ENCODE assay signal across 10 mouse cellular contexts in genomic region chr6:136938331-136939126, GRCm38 (mm10). TPM values are rescaled to one million over a fixed set of nuclear protein-coding genes. Genes with fewer than 3 reads are reported as not detected.
A peak's percentile ranks its signal among the peaks of the same experiment; 100 is the strongest.
DNase-seq lines count a peak whose midpoint lies in the region; ATAC-seq lines count a peak whose summit lies in the region.
"Had no signal": no experiment of that assay in that cellular context is flagged by ENCODE, and none has a peak within 500 bp of the region (broad histone marks: within the 10 kb centered on the region; RNA-seq: fewer than 3 reads in every experiment).

No protein-coding gene starts in this region.

- 76% methylated on average over 18 of the region's 18 CpGs for WGBS in kidney, embryonic 16.5 days
- 79% methylated on average over 18 of the region's 18 CpGs for WGBS in kidney, embryonic 14.5 days
- 59% methylated on average over 18 of the region's 18 CpGs for WGBS in heart, embryonic 13.5 days

- no peak overlapping the region for H3K4me3 ChIP-seq in kidney, embryonic 16.5 days (ENCODE audit: low read length)
- no peak overlapping the region for H3K4me3 ChIP-seq in kidney, embryonic 14.5 days (ENCODE audit: low read length)
- H3K4me3 ChIP-seq in heart, embryonic 13.5 days = no peak overlapping the region

- no peak for ATAC-seq in kidney, embryonic 16.5 days (ENCODE audit: low FRiP score, low TSS enrichment)
- ATAC-seq in kidney, embryonic 14.5 days (ENCODE audit: low FRiP score, low TSS enrichment) = no peak
- ATAC-seq in heart, embryonic 13.5 days (ENCODE audit: extremely low read depth, insufficient number of reproducible peaks, low FRiP score, low TSS enrichment) = no peak
- ATAC-seq in megakaryocyte-erythroid progenitor cell, adult 5-6 weeks (replicated peaks; ENCODE audit: low FRiP score, low TSS enrichment, poor library complexity, severe bottlenecking) = peak; percentile 46
- ATAC-seq in activated CD4-positive, CD25-positive, alpha-beta regulatory T cell, adult 4 months = no peak

- no peak overlapping the region for H3K4me2 ChIP-seq in kidney, embryonic 16.5 days (replicated peaks; ENCODE audit: low read depth, low read length)
- no peak overlapping the region for H3K4me2 ChIP-seq in kidney, embryonic 14.5 days (replicated peaks; ENCODE audit: low read depth, low read length)
- H3K4me2 ChIP-seq in heart, embryonic 13.5 days = peak overlapping the region; percentile 25

- no peaks in the 10 kb centered on the region for H3K9me3 ChIP-seq in kidney, embryonic 16.5 days (ENCODE audit: low read length)
- no peaks in the 10 kb centered on the region for H3K9me3 ChIP-seq in kidney, embryonic 14.5 days (ENCODE audit: control insufficient read depth, low read length)
- no peaks in the 10 kb centered on the region for H3K9me3 ChIP-seq in heart, embryonic 13.5 days

- no peaks in the 10 kb centered on the region for H3K36me3 ChIP-seq in kidney, embryonic 16.5 days (ENCODE audit: insufficient read depth, low read length)
- no peaks in the 10 kb centered on the region for H3K36me3 ChIP-seq in kidney, embryonic 14.5 days (ENCODE audit: control insufficient read depth, insufficient read depth, low read length)
- H3K36me3 ChIP-seq in heart, embryonic 13.5 days = peaks cover under 1% of the 10 kb centered on the region; the same call in 1 of the 2 replicates

- DNase-seq in Muller cell, postnatal 12 days (ENCODE audit: inconsistent ontology term) = peak; percentile 7
- DNase-seq in left cerebral cortex, adult 8-10 months (ENCODE audit: low spot score in 2 of 2) = no peak
- no peak for DNase-seq in ovary, postnatal 10 days (ENCODE audit: low spot score)

- H3K4me1 ChIP-seq in kidney, embryonic 16.5 days (ENCODE audit: insufficient read depth, low read length) = peaks cover 32% of the 10 kb centered on the region
- peaks cover 19% of the 10 kb centered on the region for H3K4me1 ChIP-seq in kidney, embryonic 14.5 days (ENCODE audit: control insufficient read depth, insufficient read depth, low read length)
- H3K4me1 ChIP-seq in heart, embryonic 13.5 days = peaks cover 50% of the 10 kb centered on the region

- peak overlapping the region; percentile 69 for H3K27ac ChIP-seq in kidney, embryonic 16.5 days (ENCODE audit: low read length)
- H3K27ac ChIP-seq in kidney, embryonic 14.5 days (ENCODE audit: low read depth, low read length) = no peak overlapping the region
- H3K27ac ChIP-seq in heart, embryonic 13.5 days (replicated peaks) = peak overlapping the region; percentile 77

- no peak overlapping the region for H3K9ac ChIP-seq in kidney, embryonic 16.5 days (replicated peaks; ENCODE audit: low read length)
- no peak overlapping the region for H3K9ac ChIP-seq in kidney, embryonic 14.5 days (ENCODE audit: low read depth, low read length)
- H3K9ac ChIP-seq in heart, embryonic 13.5 days = 0 out of 2 replicates have a peak overlapping the region, but pooled peaks have one; percentile 37

- H3K27me3 ChIP-seq in kidney, embryonic 16.5 days (ENCODE audit: insufficient read depth, low read length) = no peaks in the 10 kb centered on the region
- H3K27me3 ChIP-seq in kidney, embryonic 14.5 days (ENCODE audit: control insufficient read depth, insufficient read depth, low read length) = no peaks in the 10 kb centered on the region
- no peaks in the 10 kb centered on the region for H3K27me3 ChIP-seq in heart, embryonic 13.5 days (replicated peaks)

RNA-seq across cellular contexts. Expression of gene Arhgdib, which starts 3.2 kb away (rescaled TPM):
- 67.6 and 69.5 TPM in 2 replicates for polyA plus RNA-seq in kidney, embryonic 16.5 days (2015; fragmentation: Nextera tagmentation; extraction: Ambion mirVana)
- polyA plus RNA-seq in kidney, embryonic 14.5 days (2014; fragmentation: Nextera tagmentation; extraction: Ambion mirVana) = 60.4 and 65.6 TPM in 2 replicates
- polyA plus RNA-seq in heart, embryonic 13.5 days (2015; fragmentation: Nextera tagmentation; extraction: Ambion mirVana) = 85.1 and 86.5 TPM in 2 replicates
- total RNA-seq in megakaryocyte-erythroid progenitor cell, adult 5-6 weeks (2014; fragmentation: Nextera tagmentation) = 207 and 252 TPM in 2 replicates
- 203 and 254 TPM in 2 replicates for total RNA-seq in megakaryocyte-erythroid progenitor cell, adult 5-6 weeks (2017)
- 1,000 to 10,000 TPM; 2,826 to 2,843 TPM for polyA plus RNA-seq in activated CD4-positive, CD25-positive, alpha-beta regulatory T cell, adult 4 months (2017; shearing (Covaris generic))
- total RNA-seq in left cerebral cortex, adult 8-10 months (2022) = 10 to 100 TPM; 16.0 to 24.1 (median 19.6) TPM

RNA-seq across cellular contexts. Expression of gene Pde6h, which starts 14.9 kb away (rescaled TPM):
- 0.49 and 0.55 TPM in 2 replicates for polyA plus RNA-seq in kidney, embryonic 16.5 days (2015; fragmentation: Nextera tagmentation; extraction: Ambion mirVana)
- polyA plus RNA-seq in kidney, embryonic 14.5 days (2014; fragmentation: Nextera tagmentation; extraction: Ambion mirVana) = 0.11 and 0.81 TPM in 2 replicates
- polyA plus RNA-seq in heart, embryonic 13.5 days (2015; fragmentation: Nextera tagmentation; extraction: Ambion mirVana) = 0.36 TPM in 1 of 2 replicates, not detected in the other
- total RNA-seq in megakaryocyte-erythroid progenitor cell, adult 5-6 weeks (2014; fragmentation: Nextera tagmentation) = 3.1 TPM in 1 of 2 replicates, not detected in the other
- not detected in 2 replicates for total RNA-seq in megakaryocyte-erythroid progenitor cell, adult 5-6 weeks (2017)
- under 1 TPM in 1 of 2 experiments, not detected in 1; 0.05 TPM for polyA plus RNA-seq in activated CD4-positive, CD25-positive, alpha-beta regulatory T cell, adult 4 months (2017; shearing (Covaris generic))
- 1 to 10 TPM in 2 of 4 experiments, under 1 TPM in 2; 0.44 to 3.0 (median 1.1) TPM for total RNA-seq in left cerebral cortex, adult 8-10 months (2022)
- polyA plus RNA-seq: neural tube, embryonic 11.5 days had no signal

RNA-seq across cellular contexts. Expression of gene Erp27, which starts 16.5 kb away (rescaled TPM):
- polyA plus RNA-seq in kidney, embryonic 16.5 days (2015; fragmentation: Nextera tagmentation; extraction: Ambion mirVana) = 0.22 and 0.23 TPM in 2 replicates
- polyA plus RNA-seq in kidney, embryonic 14.5 days (2014; fragmentation: Nextera tagmentation; extraction: Ambion mirVana) = 0.22 and 0.31 TPM in 2 replicates
- polyA plus RNA-seq in heart, embryonic 13.5 days (2015; fragmentation: Nextera tagmentation; extraction: Ambion mirVana) = 0.80 and 0.96 TPM in 2 replicates
- 1.6 and 2.3 TPM in 2 replicates for total RNA-seq in megakaryocyte-erythroid progenitor cell, adult 5-6 weeks (2014; fragmentation: Nextera tagmentation)
- not detected in 2 replicates for total RNA-seq in megakaryocyte-erythroid progenitor cell, adult 5-6 weeks (2017)
- under 1 TPM; 0.50 to 0.54 TPM for polyA plus RNA-seq in activated CD4-positive, CD25-positive, alpha-beta regulatory T cell, adult 4 months (2017; shearing (Covaris generic))
- total RNA-seq in left cerebral cortex, adult 8-10 months (2022) = not detected
- total RNA-seq: ES-E14 had no signal

Comparison
In these comparisons a context has a peak if more than half of its experiments do, and no peak if none do; other contexts are left out.
1. RNA of gene Arhgdib, which starts 3.2 kb away (polyA plus RNA-seq): 2,826 to 2,843 TPM in activated CD4-positive, CD25-positive, alpha-beta regulatory T cell, adult 4 months; 85.1 to 86.5 TPM in heart, embryonic 13.5 days, 67.6 to 69.5 TPM in kidney, embryonic 16.5 days and 60.4 to 65.6 TPM in kidney, embryonic 14.5 days; every median in the first group is over 10 times any median in the second.